Mouse (Mus musculus) liver, adult (tissue): ENCODE measurements around the gene Flvcr1.

ENCODE experiments used
- GATA4 ChIP-seq: IDR thresholded peaks from 2 replicates; pipeline ENCODE4 v1.6.1; 2014; ENCODE audit warnings: mild to moderate bottlenecking, low read length; ENCODE audit not compliant: insufficient replicate concordance

Gene Flvcr1

DNA sequence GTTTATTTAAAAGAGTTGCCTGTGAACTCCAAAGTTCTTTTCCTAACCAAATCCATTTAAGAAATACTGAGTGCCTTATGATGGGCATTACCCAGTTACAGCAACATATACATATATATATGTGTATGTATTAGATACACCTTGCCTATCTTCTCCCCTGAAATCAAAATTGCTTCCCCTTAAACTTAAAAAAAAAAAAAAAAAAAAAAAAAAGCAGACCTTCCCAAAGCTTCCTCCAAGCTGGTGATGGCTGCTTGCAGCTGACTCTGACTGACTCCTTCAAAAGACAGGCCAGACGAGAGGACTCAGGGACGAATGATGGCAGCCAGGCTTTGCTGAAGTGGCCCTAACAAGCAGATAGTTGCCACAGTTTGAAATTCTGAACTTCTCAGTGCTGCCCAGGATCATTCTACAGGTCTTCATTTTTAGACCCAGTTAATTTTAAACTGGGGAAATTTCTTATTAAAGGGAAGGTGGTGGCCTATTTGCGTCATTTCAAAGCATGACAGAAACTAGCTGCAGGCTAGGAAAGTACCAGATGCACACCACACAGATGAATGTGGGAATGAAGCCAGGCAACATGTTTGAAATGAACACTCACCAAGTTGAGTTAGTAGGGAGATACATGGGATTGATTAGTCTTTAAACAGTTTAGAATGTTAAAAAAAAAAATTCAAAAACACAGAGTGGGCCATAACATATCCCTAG, 5.6 kb downstream of the Flvcr1 start:
- no peak for TF ChIP-seq GATA4

DNA sequence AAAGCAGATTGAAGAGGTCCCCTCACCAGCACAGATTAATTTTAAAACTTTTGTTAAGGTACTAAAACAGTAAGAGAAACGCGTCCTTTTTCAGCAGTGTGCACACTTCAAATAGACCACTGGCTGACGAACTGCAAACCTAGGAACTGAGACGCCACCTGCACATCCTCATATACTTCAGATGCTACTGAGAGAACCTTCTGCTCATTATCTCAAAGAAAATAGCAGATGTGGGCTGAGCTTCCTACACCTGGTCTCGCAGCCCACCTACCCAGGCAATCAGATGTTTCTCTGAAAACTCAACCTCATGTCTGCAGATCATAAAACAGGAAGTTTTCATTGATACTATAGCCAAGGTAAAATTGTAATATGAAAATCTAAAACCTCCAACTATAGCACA, 6.2 kb downstream of the Flvcr1 start:
- no peak for TF ChIP-seq GATA4

DNA sequence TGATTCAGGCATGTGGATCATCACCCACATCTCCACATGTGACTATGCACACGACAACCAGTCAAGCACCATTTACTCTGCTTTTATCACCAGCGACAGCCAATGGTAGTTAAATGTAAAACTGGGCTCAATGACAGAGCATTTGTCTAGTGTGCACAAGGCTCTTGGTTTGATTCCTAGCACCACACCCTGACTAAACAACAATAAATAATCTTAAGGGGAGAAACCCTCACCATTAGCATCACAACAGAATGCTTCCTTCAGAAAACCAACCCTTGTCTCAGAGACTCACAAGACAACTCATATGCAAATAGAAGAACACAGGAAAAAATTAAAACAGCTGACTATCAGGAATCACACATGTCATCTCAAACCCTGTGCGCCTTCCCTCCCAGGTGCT, 11.7 kb downstream of the Flvcr1 start:
- no peak for TF ChIP-seq GATA4

DNA sequence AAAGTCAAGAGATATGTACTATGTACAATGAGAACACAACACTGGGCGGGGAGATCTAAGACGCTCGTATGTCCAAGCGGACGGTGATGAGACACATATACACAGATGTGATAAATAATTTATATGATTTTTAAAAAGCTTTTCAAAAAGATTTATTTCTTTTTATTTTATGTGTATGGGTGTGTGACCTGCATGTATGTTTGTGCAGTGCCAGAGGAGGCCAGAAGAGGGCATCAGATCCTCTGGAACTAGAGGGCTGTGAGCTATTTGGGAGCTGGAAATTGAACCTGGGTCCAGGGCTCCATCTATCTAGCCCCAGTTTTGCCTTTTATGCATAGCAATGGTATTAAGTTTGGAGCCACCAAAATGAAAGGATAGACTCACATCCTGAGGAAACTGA, 17.3 kb downstream of the Flvcr1 start:
- TF ChIP-seq GATA4 = no peak

DNA sequence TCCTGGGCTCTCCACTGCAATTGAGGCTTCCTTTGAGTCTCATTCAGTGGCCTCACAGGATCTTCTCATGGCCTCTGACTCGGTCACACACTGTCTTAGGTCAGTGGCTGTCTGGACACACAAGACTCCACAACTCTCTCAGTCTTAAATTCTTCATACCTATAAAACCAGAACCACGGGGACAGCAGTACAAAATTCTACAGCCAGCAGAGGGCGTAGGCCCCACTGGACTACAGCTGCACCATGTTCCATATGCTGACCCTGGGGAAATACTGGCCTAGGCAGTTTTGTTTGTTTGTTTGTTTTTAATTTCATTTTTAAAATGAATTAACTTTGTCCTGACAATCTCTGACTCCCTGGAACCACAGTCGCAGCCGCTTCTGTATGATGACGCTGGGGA, 23.8 kb downstream of the Flvcr1 start:
- no peak for TF ChIP-seq GATA4

DNA sequence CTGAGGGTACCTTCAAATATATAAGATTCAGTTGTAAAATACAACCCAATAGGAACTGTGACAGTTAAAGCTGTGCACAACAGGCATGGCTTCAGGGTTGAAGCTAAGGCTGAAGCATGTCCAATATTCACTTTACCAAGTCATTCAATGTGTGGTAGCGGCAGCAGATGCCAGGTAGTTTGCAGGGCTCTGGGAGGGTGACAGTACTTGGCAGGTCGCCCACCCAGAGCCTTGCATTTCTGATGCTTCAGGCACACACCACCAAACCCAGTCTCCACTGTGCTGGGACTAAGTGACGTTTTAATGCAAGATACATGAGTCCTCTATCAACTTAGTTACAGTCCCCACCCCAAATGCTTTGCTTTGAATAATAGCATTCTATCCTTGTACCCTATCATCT, 25.3 kb downstream of the Flvcr1 start:
- no peak for TF ChIP-seq GATA4

DNA sequence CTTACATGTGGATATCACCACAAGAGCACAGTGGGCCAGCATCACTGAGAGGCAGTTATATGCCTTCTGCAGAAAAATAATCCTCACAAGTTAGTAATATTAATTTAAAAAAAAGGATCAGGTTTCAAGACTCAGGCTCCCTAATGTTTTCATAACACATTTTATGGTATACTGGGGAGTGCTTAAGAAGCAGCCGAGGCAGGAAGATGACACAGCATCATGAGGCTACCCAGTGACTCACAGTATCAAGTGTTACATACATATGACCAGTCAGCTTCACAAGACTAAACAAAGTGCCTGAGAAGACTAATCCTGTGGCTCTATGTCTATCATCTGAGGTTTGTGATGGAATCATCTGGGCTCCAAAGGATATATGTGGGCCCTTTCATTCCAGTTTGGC, 27.9 kb downstream of the Flvcr1 start:
- TF ChIP-seq GATA4 = no peak

DNA sequence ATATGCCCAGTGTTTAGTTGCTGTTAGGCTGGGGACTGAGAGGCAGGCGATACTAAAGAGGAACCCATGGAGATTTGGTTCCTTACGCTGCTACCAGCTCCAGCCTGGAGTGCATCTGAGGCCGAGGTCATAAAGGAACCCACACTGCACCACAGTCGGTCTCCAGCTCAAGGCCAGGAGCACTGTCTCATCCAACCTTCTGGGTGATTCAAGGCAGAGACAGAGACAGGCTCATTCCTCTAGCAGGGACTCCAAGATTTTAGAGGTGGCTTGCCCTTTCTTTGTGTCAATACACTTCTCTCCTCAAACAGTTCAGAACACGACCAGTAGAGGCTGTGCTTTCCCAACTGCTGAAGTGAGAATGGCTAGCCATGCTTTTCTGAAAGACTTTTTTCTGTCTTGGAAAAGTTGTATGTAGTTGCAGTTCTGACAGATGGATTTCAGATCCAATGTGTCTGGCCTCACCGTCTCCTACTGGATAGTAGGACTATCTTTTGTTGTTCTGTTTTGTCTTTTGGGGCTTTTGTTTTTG, 29.5 kb downstream of the Flvcr1 start:
- TF ChIP-seq GATA4 = no peak

DNA sequence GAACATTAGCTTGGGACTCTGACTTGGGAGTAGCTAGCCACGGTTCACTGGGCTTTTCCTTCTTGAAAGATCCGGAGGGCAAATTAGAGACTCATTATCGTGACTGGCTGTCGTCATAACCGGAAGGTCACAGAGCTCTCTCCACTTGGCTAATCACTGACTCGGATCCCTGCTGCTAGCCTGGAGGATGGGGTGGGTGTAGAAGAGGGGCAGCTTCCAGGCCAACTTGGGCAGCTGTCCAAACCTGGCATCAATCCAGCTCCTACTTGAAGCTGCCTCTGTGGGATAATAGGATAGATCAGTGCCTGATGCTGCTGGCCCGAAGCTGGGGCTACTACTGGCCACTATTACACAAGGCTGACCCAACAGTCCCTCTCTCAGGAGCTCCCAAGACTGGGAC, 30.4 kb downstream of the Flvcr1 start:
- TF ChIP-seq GATA4 = no peak

DNA sequence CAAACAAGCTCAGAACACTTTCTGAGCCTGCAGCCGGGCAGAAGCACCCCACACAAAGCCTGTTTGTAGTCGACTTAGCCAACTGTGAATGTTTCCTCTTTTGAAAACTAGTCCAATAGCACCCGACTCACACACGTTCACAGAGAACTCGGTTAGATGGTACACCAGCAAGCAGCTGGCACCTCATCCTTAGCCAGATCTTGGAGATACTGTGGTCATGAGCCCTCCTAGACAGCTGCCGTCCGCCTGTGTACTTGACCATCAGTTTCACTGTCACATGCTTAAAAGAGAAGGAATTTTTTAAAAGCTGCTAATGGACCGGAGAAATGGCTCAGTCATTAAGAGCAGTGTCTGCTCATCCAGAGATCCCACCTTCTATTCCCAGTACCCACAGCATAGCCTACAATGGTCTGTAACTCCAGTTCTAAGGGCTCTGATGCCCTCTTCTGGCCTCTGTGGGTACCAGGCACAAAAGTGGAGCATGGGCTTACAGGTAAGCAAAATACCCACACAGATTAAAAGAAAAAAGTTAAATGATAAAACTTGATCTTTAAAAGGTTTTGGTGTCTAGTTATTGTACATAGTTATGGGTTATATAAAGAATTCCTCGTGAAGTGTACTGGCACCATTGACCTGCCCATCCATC, 36.4 kb downstream of the Flvcr1 start:
- no peak for TF ChIP-seq GATA4

DNA sequence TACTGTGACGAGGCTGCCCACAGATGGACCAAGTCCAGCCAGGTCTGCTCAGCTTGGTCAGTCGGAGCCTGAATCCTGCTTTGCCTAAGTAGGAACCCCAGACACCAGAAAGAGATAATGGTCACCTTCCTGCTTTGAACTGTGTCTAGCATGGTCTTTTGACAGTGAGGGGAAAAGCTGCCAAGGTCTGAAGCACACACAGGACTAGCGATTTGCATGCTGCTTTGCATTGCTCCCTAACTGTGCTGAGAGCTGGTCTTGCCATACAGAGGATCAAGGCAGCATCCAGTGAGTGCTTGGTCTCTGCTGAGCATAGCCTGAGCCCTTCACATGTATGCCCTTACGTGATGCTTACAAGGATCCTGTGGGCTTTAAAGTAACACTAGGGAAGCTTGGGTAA, 44.5 kb downstream of the Flvcr1 start:
- TF ChIP-seq GATA4 = no peak

DNA sequence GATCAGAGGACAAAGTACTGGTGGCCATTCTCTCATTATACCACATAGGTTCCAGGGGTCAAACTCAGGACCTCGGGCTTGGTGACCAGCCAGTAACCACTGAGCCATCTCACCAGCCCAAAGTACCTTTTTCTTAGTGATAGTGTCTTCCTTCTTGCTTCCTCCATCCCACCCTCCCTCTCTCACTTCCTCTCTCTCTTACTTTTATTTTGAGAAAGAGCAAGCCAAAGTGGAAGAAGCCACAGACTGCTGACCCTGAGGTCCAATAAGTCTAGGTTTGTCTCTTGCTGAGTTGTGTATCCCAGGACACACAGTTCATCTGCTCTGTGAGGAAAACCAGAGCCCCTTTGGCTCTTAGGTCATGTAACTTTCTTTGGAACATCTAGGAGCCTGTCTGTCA, 45.5 kb downstream of the Flvcr1 start:
- TF ChIP-seq GATA4 = no peak

DNA sequence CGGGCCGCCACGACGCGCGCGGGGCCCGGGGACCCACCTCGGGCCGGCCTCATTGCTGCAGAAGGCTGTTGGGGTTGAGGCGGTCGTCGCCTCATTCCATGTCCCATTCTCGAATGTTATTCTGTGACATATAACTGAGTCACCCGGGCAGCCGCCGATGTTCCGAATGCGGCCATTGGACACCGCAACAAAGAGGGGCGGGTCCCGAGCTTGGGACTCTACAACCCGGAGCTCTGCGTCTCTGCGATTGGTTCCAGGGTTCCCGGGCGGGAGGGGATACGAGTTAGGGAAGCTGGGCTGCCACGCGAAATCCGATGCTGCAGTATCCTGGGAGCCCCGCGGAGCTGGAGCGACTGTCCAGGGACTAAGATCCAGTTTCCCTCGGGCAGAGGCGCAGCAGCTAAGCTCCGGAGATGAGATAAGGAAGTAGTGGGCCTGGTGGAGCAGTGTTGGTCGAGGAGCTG, 46.8 kb downstream of the Flvcr1 start, which contains the start of gene Vash2:
Gene Vash2 (minus strand): TSS at position 197 of the 464 bp plus-strand sequence.
- TF ChIP-seq GATA4 = no peak

DNA sequence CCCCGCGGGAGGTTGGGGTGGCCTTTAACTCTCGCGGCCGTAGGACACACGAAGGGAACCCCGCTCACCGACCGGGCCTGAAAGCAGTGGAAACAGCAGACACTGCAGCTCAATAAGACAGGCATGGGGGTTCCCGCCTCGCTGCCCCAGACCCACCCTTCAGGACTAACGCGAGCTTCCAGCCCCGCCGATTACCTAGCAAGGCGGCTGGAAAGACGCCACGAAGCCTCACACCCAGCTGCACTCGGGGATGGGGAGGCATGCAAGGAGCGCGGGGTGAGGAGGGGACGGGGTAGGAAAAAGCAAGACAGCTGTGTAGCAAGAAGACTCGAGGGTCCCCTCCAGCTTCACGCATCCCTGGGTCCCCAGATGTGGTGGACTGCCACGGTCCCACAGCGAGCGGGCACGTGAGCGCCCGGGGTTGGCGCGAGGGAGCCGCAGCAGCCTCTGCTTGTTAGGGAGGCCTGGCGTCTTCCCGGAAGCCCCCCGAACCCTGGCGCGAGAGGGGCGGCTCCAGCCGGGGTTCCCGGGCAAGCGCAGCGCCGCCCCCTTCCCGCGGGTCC, 47.4 kb downstream of the Flvcr1 start:
- TF ChIP-seq GATA4 = no peak

DNA sequence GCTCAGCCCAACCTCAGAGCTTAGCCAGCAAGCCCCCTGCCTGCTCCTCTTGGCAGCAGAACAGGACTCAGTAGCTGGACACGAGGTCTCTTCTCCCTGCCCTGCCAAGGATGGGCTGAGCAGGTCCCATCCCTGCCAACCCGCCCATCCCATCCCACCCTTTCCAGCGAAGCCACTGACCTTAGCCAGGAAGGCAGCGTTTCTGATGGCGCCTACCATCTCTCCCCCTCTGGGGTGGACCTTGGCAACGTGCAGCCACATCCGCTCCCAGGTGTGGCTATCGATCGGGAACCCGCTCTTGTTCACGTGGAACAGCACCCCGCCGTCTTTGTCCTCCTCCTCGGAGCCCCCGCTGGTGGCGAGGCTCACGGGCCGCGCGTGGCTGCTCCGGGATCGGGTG, 48.0 kb downstream of the Flvcr1 start:
- TF ChIP-seq GATA4 = no peak

DNA sequence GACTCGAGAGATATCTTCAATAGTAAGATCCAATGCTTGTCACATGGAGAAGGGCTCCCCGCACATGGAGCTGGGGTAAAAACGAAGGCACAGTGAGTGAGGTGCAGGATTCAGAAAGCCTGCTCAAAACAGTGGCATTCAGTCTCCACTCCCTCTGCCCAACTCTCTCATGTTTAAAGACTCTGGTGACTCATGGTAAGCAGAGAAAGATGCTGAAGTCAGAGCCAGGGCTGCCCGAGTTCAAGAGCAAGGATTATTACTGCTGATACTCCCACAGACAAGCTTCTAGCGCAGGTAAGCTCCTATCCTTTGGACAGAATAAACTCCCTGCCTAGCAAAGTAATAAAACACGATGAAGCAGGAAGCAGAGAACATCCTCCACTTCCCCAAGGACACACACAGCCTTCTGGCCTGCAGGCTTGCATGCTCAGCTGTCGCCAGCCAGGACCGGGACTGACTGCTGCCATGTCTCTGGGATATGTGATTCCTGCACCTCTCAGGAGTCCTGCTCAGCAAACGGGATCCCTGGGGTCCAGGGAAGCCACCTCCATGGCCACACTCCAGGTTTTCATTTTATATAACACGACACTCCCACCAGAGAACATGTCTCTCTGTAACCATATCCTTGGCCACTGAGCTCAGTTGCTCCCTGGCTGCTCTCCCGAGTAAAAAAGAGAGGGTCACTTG, 48.9 kb downstream of the Flvcr1 start:
- TF ChIP-seq GATA4 = no peak

DNA sequence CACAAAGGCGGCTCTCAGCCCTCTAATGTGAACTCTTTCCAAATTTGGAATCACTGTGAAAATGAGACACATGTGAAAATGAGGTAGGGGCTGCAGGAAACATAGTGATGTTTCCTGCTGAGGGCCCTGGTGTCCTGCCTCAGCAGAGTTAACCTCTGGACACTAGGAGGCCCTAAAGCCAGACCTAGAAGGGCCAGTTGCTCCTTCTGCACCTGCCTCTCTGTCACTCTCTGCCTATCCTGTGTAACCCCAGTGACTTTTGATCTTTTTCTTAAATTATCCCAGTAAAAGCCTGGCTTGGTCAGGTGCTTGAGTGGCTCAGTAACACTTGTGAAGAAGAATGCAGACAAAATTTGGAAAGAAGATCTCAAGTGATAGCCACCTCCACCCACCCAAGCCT, 51.1 kb downstream of the Flvcr1 start:
- TF ChIP-seq GATA4 = no peak
